Mouse (Mus musculus): ENCODE results near the gene Fam163b.

DNA sequence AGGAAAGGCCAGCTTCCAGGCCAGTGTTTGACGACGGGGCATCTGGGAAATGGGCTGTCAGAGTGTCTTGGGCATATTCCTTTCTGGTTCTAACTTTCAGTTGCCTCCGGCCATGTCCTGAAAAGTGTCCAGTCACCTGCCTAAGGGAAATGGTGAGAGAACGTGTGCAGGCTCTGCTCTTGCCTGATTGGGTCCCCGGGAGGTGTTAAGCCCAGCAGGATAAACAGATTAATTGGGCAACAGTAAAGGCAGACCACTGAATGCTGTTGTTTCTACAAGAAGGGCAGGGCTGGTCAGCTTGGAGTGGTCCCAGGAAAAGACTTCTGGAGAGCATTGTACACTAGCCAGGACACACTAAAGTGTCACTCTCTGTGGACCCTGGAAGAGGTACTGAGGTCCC lies 53.6 kb downstream of the Fam163b start:
- TF ChIP-seq POLR2A (IDR thresholded peaks at IDR 0.05; ENCODE audit: borderline replicate concordance, low read depth, low read length) (no peak), CTCF (IDR thresholded peaks at IDR 0.05; ENCODE audit: low read depth, low read length) (no peak)
